Mouse (Mus musculus) lung, postnatal 0 days (tissue): ENCODE measurements around the gene Klf4. TPM values are rescaled to one million over a fixed set of nuclear protein-coding genes. Genes with fewer than 3 reads are reported as not detected.

Experiments
- ATAC-seq: fragments of 200-750 bp; cut with Nextera tagmentation; 2 replicates; pipeline ENCODE4 v1.8.0; 2017; ENCODE audit warnings: moderate library complexity
- DNase-seq: peaks from one replicate; pipeline ENCODE4 v3.0.0-alpha.2; 2016; ENCODE audit warnings: low spot score
- H3K27ac ChIP-seq: fragments of 300-500 bp; sonication (generic); 2 replicates; pipeline ENCODE4 v1.5.1; 2014; ENCODE audit warnings: antibody characterized with exemption, mild to moderate bottlenecking, low read length, mixed read lengths
- H3K27me3 ChIP-seq: fragments of 300-500 bp; sonication (generic); replicated peaks from 2 replicates; pipeline ENCODE4 v1.6.1; 2014; ENCODE audit warnings: low read length, mixed read lengths; ENCODE audit not compliant: insufficient read depth
- H3K36me3 ChIP-seq: fragments of 300-500 bp; sonication (generic); 2 replicates; pipeline ENCODE4 v1.6.1; 2014; ENCODE audit warnings: low read length, mixed read lengths; ENCODE audit not compliant: insufficient read depth
- H3K4me1 ChIP-seq: fragments of 300-500 bp; sonication (generic); 2 replicates; pipeline ENCODE4 v1.6.1; 2014; ENCODE audit warnings: antibody characterized with exemption, low read depth, low read length, mixed read lengths; ENCODE audit not compliant: insufficient read depth
- H3K4me2 ChIP-seq: fragments of 300-500 bp; sonication (generic); replicated peaks from 2 replicates; pipeline ENCODE4 v1.6.1; 2014; ENCODE audit warnings: low read depth, mild to moderate bottlenecking, low read length, moderate library complexity, mixed read lengths
- H3K4me3 ChIP-seq: fragments of 300-500 bp; sonication (generic); 2 replicates; pipeline ENCODE4 v1.5.1; 2014; ENCODE audit warnings: low read depth, low read length
- H3K9ac ChIP-seq: fragments of 300-500 bp; sonication (generic); replicated peaks from 2 replicates; pipeline ENCODE4 v1.6.1; 2014; ENCODE audit warnings: low read depth, mild to moderate bottlenecking
- H3K9me3 ChIP-seq: fragments of 300-500 bp; sonication (generic); 2 replicates; pipeline ENCODE4 v1.6.1; 2016; ENCODE audit warnings: low read length, mixed read lengths
- CTCF ChIP-seq: IDR thresholded peaks from 2 replicates; pipeline ENCODE4 v1.5.1; 2016; ENCODE audit warnings: antibody characterized with exemption, mild to moderate bottlenecking
- EP300 ChIP-seq: IDR thresholded peaks from 2 replicates; pipeline ENCODE4 v1.6.1; 2016; ENCODE audit warnings: antibody characterized with exemption, mild to moderate bottlenecking, control low read depth
- WGBS: fragments of 180-500 bp; shearing (Covaris S2); extraction: QIAGEN DNeasy Blood & Tissue Kit; methylation state at CpG from one replicate; pipeline ENCODE4 v1.1.7; 2014; 5-methylcytosine and 5-hydroxymethylcytosine counted together
- polyA plus RNA-seq: library from polyadenylated mRNA; unstranded; fragments of >200 nt; fragmentation: Nextera tagmentation; extraction: Ambion mirVana; gene quantifications from 2 replicates; pipeline ENCODE4 v1.2.1, GENCODE M21; 2015

Klf4 gene
- polyA plus RNA-seq, 1 experiment from 2014 or later = 39.1 TPM

- Histone ChIP-seq H3K4me3 (no peak overlapping the region), H3K9ac (no peak overlapping the region), H3K36me3 (no peaks in the 10 kb centered on the region), H3K27me3 (no peaks in the 10 kb centered on the region), H3K4me1 (no peaks in the 10 kb centered on the region; the same call in 1 of the 2 replicates), H3K27ac (no peak overlapping the region), H3K9me3 (no peaks in the 10 kb centered on the region), H3K4me2 (no peak overlapping the region)
- ATAC-seq (no peak), DNase-seq (no peak)
- TF ChIP-seq EP300 = no peak
- no peak for TF ChIP-seq CTCF
- WGBS = 88% methylated on average over 7 of the region's 7 CpGs
Observed at GRCm38 (mm10) chr4:55477210-55477759, 55.0 kb downstream of the Klf4 start.

Other genes starting within 250 kb of the Klf4 start
- gene Rad23b, start 182.4 kb downstream of the Klf4 start, polyA plus RNA-seq = 42.7 and 46.5 TPM in 2 replicates